Mouse (Mus musculus) embryonic facial prominence, embryonic 11.5 days (tissue): ENCODE measurements at regions not wholly inside any gene's neighbourhood (a gene's known extent, or its start where the extent isn't known, plus 50 kb on each side); places are given as distances from the start of the nearest gene placed in this dataset.
"Not testable (repeated sequence)": the region's sequence is repeated elsewhere in the genome, so short reads cannot be mapped to it uniquely, and the experiment has no call there.

Experiments used
- ATAC-seq: fragments of 200-750 bp; cut with Nextera tagmentation; replicated peaks from 2 replicates; pipeline ENCODE4 v1.8.0; 2017; ENCODE audit warnings: low read depth; ENCODE audit not compliant: insufficient number of reproducible peaks, low FRiP score, low TSS enrichment
- DNase-seq: peaks from one replicate; pipeline ENCODE4 v3.0.0-alpha.2; 2015; ENCODE audit warnings: low spot score
- H3K27ac ChIP-seq: fragments of 300-500 bp; sonication (generic); replicated peaks from 2 replicates; pipeline ENCODE4 v1.5.1; 2014; ENCODE audit warnings: mild to moderate bottlenecking, low read depth, low read length, control low read depth
- H3K27me3 ChIP-seq: fragments of 300-500 bp; sonication (generic); 2 replicates; pipeline ENCODE4 v1.6.1; 2014; ENCODE audit warnings: mild to moderate bottlenecking, low read length, moderate library complexity, mixed read lengths; ENCODE audit not compliant: control insufficient read depth, insufficient read depth
- H3K36me3 ChIP-seq: fragments of 300-500 bp; sonication (generic); replicated peaks from 2 replicates; pipeline ENCODE4 v1.6.1; 2014; ENCODE audit warnings: low read depth, mild to moderate bottlenecking, low read length, moderate library complexity, mixed read lengths; ENCODE audit not compliant: control insufficient read depth, insufficient read depth
- H3K4me1 ChIP-seq: fragments of 300-500 bp; sonication (generic); 2 replicates; pipeline ENCODE4 v1.6.1; 2014; ENCODE audit warnings: low read length, mixed read lengths; ENCODE audit not compliant: control insufficient read depth, insufficient read depth
- H3K4me2 ChIP-seq: fragments of 300-500 bp; sonication (generic); 2 replicates; pipeline ENCODE4 v1.6.1; 2014; ENCODE audit warnings: low read depth, mild to moderate bottlenecking, control low read depth, low read length, moderate library complexity
- H3K4me3 ChIP-seq: fragments of 300-500 bp; sonication (generic); 2 replicates; pipeline ENCODE4 v1.5.1; 2014; ENCODE audit warnings: low read depth, low read length, control low read depth
- H3K9ac ChIP-seq: fragments of 300-500 bp; sonication (generic); replicated peaks from 2 replicates; pipeline ENCODE4 v1.6.1; 2014; ENCODE audit warnings: mild to moderate bottlenecking, control low read depth, low read length
- H3K9me3 ChIP-seq: fragments of 300-500 bp; sonication (generic); replicated peaks from 2 replicates; pipeline ENCODE4 v1.6.1; 2016; ENCODE audit warnings: mild to moderate bottlenecking, low read length, inconsistent platforms, mixed read lengths; ENCODE audit not compliant: control insufficient read depth
- WGBS: fragments of 180-500 bp; shearing (Covaris S2); extraction: QIAGEN DNeasy Blood & Tissue Kit; methylation state at CpG from one replicate; pipeline ENCODE4 v1.1.7; 2014; 5-methylcytosine and 5-hydroxymethylcytosine counted together

GRCm38 (mm10) chr10:108111398-108111797, 50.6 kb upstream of the Ppp1r12a start:
- Histone ChIP-seq H3K36me3 (no peaks in the 10 kb centered on the region), H3K27ac (no peak overlapping the region), H3K9me3 (no peaks in the 10 kb centered on the region), H3K4me1 (no peaks in the 10 kb centered on the region), H3K4me2 (no peak overlapping the region), H3K27me3 (no peaks in the 10 kb centered on the region), H3K9ac (no peak overlapping the region), H3K4me3 (no peak overlapping the region)
- no peak for ATAC-seq
- no peak for DNase-seq
- WGBS = 89% methylated on average over 4 of the region's 4 CpGs

- 54% methylated on average over 7 of the region's 7 CpGs for WGBS
- no peaks in the 10 kb centered on the region for H3K4me1 ChIP-seq
- ATAC-seq = no peak
- no peak overlapping the region for H3K27ac ChIP-seq
- no peaks in the 10 kb centered on the region for H3K36me3 ChIP-seq
- no peaks in the 10 kb centered on the region for H3K27me3 ChIP-seq
- no peaks in the 10 kb centered on the region for H3K9me3 ChIP-seq
- no peak overlapping the region for H3K4me2 ChIP-seq
- DNase-seq = no peak
- no peak overlapping the region for H3K4me3 ChIP-seq
- no peak overlapping the region for H3K9ac ChIP-seq
Measured at GRCm38 (mm10) chr10:108110891-108111290, 51.1 kb upstream of the Ppp1r12a start.

GRCm38 (mm10) chr10:108110197-108110596, 51.8 kb upstream of the Ppp1r12a start:
- DNase-seq = no peak
- no peak for ATAC-seq
- Histone ChIP-seq H3K27me3 (no peaks in the 10 kb centered on the region), H3K4me3 (no peak overlapping the region), H3K27ac (no peak overlapping the region), H3K9ac (no peak overlapping the region), H3K9me3 (no peaks in the 10 kb centered on the region), H3K4me1 (no peaks in the 10 kb centered on the region), H3K4me2 (no peak overlapping the region), H3K36me3 (no peaks in the 10 kb centered on the region)

GRCm38 (mm10) chr10:108108500-108108899, 53.5 kb upstream of the Ppp1r12a start:
- not testable (repeated sequence) for H3K4me1 ChIP-seq, DNase-seq, ATAC-seq

GRCm38 (mm10) chr10:108101521-108101920, 60.5 kb upstream of the Ppp1r12a start:
- Histone ChIP-seq H3K27ac (no peak overlapping the region), H3K36me3 (no peaks in the 10 kb centered on the region), H3K4me1 (no peaks in the 10 kb centered on the region), H3K4me2 (no peak overlapping the region), H3K27me3 (no peaks in the 10 kb centered on the region), H3K4me3 (no peak overlapping the region), H3K9ac (no peak overlapping the region), H3K9me3 (no peaks in the 10 kb centered on the region)
- ATAC-seq = no peak
- WGBS = 84% methylated on average over 7 of the region's 7 CpGs
- no peak for DNase-seq

More at GRCm38 (mm10) chr10:108108500-108108899, 53.5 kb upstream of the Ppp1r12a start:
- H3K9me3 ChIP-seq, H3K9ac ChIP-seq, H3K4me2 ChIP-seq, H3K36me3 ChIP-seq, H3K27me3 ChIP-seq, H3K4me3 ChIP-seq, H3K27ac ChIP-seq: not testable (repeated sequence)
- WGBS = 79% methylated on average over 4 of the region's 4 CpGs

GRCm38 (mm10) chr10:108093043-108093442, 69.0 kb upstream of the Ppp1r12a start:
- DNase-seq = no peak
- Histone ChIP-seq H3K4me2 (no peak overlapping the region), H3K4me1 (no peaks in the 10 kb centered on the region), H3K36me3 (no peaks in the 10 kb centered on the region), H3K27me3 (no peaks in the 10 kb centered on the region), H3K9ac (no peak overlapping the region), H3K27ac (no peak overlapping the region), H3K4me3 (no peak overlapping the region), H3K9me3 (no peaks in the 10 kb centered on the region)
- ATAC-seq = no peak
- 75% methylated on average over 2 of the region's 2 CpGs for WGBS

GRCm38 (mm10) chr10:108089375-108089981, 72.5 kb upstream of the Ppp1r12a start:
- no peak for ATAC-seq
- H3K36me3 ChIP-seq = no peaks in the 10 kb centered on the region

GRCm38 (mm10) chr10:108088883-108089282, 73.1 kb upstream of the Ppp1r12a start:
- H3K4me2 ChIP-seq = no peak overlapping the region
- WGBS = 57% methylated on average over 8 of the region's 8 CpGs
- no peak overlapping the region for H3K9ac ChIP-seq

More at GRCm38 (mm10) chr10:108089375-108089981, 72.5 kb upstream of the Ppp1r12a start:
- no peak overlapping the region for H3K9ac ChIP-seq
- no peaks in the 10 kb centered on the region for H3K9me3 ChIP-seq
- H3K27me3 ChIP-seq = no peaks in the 10 kb centered on the region
- H3K4me3 ChIP-seq = no peak overlapping the region
- H3K4me1 ChIP-seq = no peaks in the 10 kb centered on the region
- WGBS = 60% methylated on average over 8 of the region's 8 CpGs
- peak; percentile 27 for DNase-seq
- H3K4me2 ChIP-seq = no peak overlapping the region
- H3K27ac ChIP-seq = no peak overlapping the region

More at GRCm38 (mm10) chr10:108088883-108089282, 73.1 kb upstream of the Ppp1r12a start:
- no peak for ATAC-seq
- DNase-seq = no peak
- Histone ChIP-seq H3K4me1 (no peaks in the 10 kb centered on the region), H3K4me3 (no peak overlapping the region), H3K36me3 (no peaks in the 10 kb centered on the region), H3K9me3 (no peaks in the 10 kb centered on the region), H3K27me3 (no peaks in the 10 kb centered on the region), H3K27ac (no peak overlapping the region)
